Mouse (Mus musculus) lung, embryonic 16.5 days (tissue): ENCODE results near the gene Tbc1d14. TPM values are rescaled to one million over a fixed set of nuclear protein-coding genes. Genes with fewer than 3 reads are reported as not detected.

Experiments used
- ATAC-seq: fragments of 200-750 bp; cut with Nextera tagmentation; 2 replicates; pipeline ENCODE4 v1.8.0; 2017; ENCODE audit warnings: low read depth, mild to moderate bottlenecking, moderate library complexity
- H3K27ac ChIP-seq: fragments of 300-500 bp; sonication (generic); 2 replicates; pipeline ENCODE4 v1.5.1; 2014; ENCODE audit warnings: mild to moderate bottlenecking, control low read depth, low read length
- H3K27me3 ChIP-seq: fragments of 300-500 bp; sonication (generic); 2 replicates; pipeline ENCODE4 v1.6.1; 2014; ENCODE audit warnings: low read depth, low read length, mixed read lengths; ENCODE audit not compliant: control insufficient read depth, insufficient read depth
- H3K36me3 ChIP-seq: fragments of 300-500 bp; sonication (generic); 2 replicates; pipeline ENCODE4 v1.6.1; 2014; ENCODE audit warnings: low read length; ENCODE audit not compliant: control insufficient read depth, insufficient read depth
- H3K4me1 ChIP-seq: fragments of 300-500 bp; sonication (generic); replicated peaks from 2 replicates; pipeline ENCODE4 v1.6.1; 2014; ENCODE audit warnings: low read length, mixed read lengths; ENCODE audit not compliant: control insufficient read depth, insufficient read depth
- H3K4me2 ChIP-seq: fragments of 300-500 bp; sonication (generic); 2 replicates; pipeline ENCODE4 v1.6.1; 2014; ENCODE audit warnings: low read depth, low read length, control low read depth
- H3K4me3 ChIP-seq: fragments of 300-500 bp; sonication (generic); 2 replicates; pipeline ENCODE4 v1.5.1; 2014; ENCODE audit warnings: mild to moderate bottlenecking, low read length, control low read depth
- H3K9ac ChIP-seq: fragments of 300-500 bp; sonication (generic); 2 replicates; pipeline ENCODE4 v1.6.1; 2014; ENCODE audit warnings: low read length, control low read depth
- H3K9me3 ChIP-seq: fragments of 300-500 bp; sonication (generic); 2 replicates; pipeline ENCODE4 v1.6.1; 2016; ENCODE audit warnings: low read length; ENCODE audit not compliant: control insufficient read depth
- WGBS: fragments of 180-500 bp; shearing (Covaris S2); extraction: QIAGEN DNeasy Blood & Tissue Kit; methylation state at CpG from one replicate; pipeline ENCODE4 v1.1.7; 2014; 5-methylcytosine and 5-hydroxymethylcytosine counted together
- polyA plus RNA-seq: library from polyadenylated mRNA; unstranded; fragments of >200 nt; fragmentation: Nextera tagmentation; extraction: Ambion mirVana; gene quantifications from 2 replicates; pipeline ENCODE4 v1.2.1, GENCODE M21; 2015

Gene Tbc1d14
- polyA plus RNA-seq, 1 experiment from 2014 or later = 25.2 TPM

DNA sequence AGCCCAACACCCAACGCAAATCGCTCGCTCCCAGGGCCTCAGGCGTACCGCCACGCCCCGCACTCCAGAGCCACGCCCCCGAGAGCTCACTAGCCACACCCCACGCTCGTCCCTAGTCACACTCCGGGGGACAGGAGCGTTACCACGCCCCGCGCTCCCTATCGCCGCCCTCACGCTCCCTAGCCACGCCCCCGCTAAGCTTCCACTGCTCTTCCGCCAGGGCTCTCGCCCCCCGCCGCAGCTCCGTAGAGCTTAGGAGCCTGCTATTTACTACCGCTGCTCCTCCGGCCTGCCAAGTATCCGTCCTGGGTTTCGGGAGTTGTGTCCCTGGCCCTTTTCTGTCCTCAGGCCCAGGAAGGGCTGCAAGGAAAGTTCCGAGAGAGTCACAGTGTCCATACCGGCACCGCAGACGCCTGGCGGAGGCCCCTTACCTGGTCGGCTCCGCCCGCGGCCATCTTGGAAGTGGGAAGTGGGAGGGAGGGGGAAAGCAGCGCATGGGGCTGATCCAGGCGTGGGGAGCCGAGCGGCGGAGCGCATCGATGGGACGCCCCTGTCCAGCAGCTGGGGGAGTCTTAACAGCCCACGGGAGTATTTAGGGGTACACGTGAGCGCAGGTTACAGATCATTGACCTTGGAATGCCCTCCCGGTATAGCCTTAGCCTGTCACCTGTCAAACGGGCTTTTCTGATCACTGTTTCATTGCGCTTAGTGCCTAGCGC is 11.0 kb downstream of the Tbc1d14 start:
- ATAC-seq = peak; percentile 99
- peaks cover 7% of the 10 kb centered on the region for H3K4me1 ChIP-seq
- H3K27me3 ChIP-seq = no peaks in the 10 kb centered on the region
- H3K36me3 ChIP-seq = no peaks in the 10 kb centered on the region
- H3K4me2 ChIP-seq = peak overlapping the region; percentile 90
- peak overlapping the region; percentile 80 for H3K27ac ChIP-seq
- no peaks in the 10 kb centered on the region for H3K9me3 ChIP-seq
- 1% methylated on average over 50 of the region's 54 CpGs for WGBS
- peak overlapping the region; percentile 87 for H3K9ac ChIP-seq
- H3K4me3 ChIP-seq = peak overlapping the region; percentile 80

DNA sequence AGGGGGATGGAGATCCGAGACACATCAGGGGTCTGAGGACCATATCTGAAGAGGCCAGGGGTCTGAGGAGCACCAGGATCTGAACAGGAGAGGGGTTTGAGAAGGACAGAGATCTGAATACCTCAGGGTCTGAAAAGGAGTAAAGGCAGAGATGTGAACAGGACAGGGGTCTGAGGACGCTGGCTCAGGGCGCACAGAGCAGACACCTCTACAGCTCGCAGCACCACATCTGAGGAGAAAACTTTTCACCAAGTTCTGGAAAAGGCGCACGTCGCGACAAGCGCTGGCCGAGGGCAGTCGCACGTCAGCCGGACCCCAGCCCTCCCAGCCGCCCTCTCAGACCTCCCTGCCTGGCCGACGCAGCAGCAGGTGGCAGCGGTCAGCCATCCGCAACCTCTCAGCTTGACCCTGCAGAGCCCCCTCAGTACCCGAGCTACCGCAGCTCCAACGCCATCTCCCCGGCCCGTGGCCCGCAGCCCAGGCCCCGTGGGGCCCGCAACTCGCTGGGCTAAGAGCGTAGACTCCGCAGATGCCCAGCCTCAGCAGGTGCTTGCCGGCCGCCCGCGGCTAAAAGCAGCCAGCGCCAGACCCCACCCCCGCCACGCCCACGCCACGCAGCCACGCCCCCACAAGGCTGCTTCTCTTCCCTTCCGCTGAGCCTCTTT is 11.7 kb downstream of the Tbc1d14 start:
- ATAC-seq = no peak
- no peak overlapping the region for H3K27ac ChIP-seq
- WGBS = 1% methylated on average over 40 of the region's 40 CpGs

DNA sequence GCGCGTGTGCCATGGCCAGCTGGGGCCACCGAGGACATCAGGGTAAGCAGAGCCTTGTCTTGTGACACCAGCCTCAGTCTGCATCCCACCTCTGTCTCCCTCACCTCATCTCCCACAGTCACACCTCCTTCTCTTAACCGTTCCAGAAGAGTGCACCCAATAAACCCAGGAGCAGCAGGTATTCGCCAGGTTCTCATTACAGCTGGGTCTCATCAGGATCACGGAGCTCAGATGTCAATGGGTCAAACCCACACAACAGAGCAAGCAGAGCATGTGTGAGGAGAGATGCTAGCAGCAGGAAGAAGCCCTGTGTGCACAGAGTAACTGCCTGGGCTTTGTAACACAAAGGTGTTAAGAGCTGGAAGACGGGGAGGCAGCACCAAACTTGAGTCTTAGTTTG is 13.1 kb downstream of the Tbc1d14 start:
- Histone ChIP-seq H3K27ac (no peak overlapping the region), H3K9ac (no peak overlapping the region), H3K4me2 (no peak overlapping the region), H3K27me3 (no peaks in the 10 kb centered on the region), H3K36me3 (no peaks in the 10 kb centered on the region), H3K9me3 (no peaks in the 10 kb centered on the region), H3K4me1 (peaks cover 11% of the 10 kb centered on the region), H3K4me3 (no peak overlapping the region)
- WGBS = 67% methylated on average over 7 of the region's 7 CpGs
- ATAC-seq = no peak

More for the DNA sequence above, 11.7 kb downstream of the Tbc1d14 start:
- Histone ChIP-seq H3K27me3 (no peaks in the 10 kb centered on the region), H3K4me1 (peaks cover 7% of the 10 kb centered on the region), H3K9ac (peak overlapping the region; percentile 71), H3K9me3 (no peaks in the 10 kb centered on the region), H3K4me3 (peak overlapping the region; percentile 80), H3K4me2 (peak overlapping the region; percentile 90), H3K36me3 (no peaks in the 10 kb centered on the region)

DNA sequence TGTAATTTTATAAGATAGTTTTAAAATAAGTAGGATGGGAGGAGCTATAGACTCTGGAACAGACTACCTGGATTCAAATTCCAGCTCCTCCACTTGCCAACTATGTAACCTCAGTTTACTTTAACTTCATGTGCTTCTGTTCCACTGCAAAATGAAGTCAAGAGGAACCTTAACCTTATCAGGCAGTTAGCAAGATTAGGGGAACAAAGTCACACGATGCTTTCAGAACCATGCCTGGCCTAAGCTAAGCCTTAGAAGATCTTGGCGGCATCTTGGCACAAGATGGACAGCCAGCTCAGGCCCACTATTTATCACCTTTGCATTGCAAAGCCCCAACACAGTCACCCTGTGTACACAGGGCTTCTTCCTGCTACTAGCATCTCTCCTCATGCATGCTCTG is 14.1 kb downstream of the Tbc1d14 start:
- H3K4me3 ChIP-seq = no peak overlapping the region

DNA sequence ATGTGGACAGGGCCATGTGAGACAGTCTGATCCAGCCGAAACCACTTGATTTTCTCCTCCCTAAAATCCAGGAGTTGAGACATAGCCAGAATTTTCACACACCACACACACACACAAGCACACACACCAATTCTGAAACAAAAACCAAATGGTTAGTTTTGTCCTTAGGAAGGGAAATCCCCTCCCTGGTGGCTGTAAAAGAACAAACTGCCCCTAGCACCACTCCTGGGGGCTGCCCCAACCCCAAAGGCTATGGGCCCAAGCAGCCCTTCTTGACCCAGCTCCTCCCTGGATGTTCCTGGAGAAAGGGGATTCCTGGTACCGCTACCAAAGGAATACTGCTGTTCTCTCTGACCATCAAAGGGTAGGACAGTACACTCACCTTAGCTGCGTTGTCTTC is 16.6 kb downstream of the Tbc1d14 start:
- Histone ChIP-seq H3K27me3 (no peaks in the 10 kb centered on the region), H3K36me3 (no peaks in the 10 kb centered on the region), H3K4me1 (peaks cover 17% of the 10 kb centered on the region)

More for the DNA sequence above, 14.1 kb downstream of the Tbc1d14 start:
- Histone ChIP-seq H3K27me3 (no peaks in the 10 kb centered on the region), H3K9ac (no peak overlapping the region), H3K4me2 (no peak overlapping the region), H3K4me1 (peaks cover 20% of the 10 kb centered on the region), H3K27ac (no peak overlapping the region), H3K9me3 (no peaks in the 10 kb centered on the region), H3K36me3 (no peaks in the 10 kb centered on the region)
- ATAC-seq = no peak
- WGBS = 49% methylated on average over 2 of the region's 2 CpGs

DNA sequence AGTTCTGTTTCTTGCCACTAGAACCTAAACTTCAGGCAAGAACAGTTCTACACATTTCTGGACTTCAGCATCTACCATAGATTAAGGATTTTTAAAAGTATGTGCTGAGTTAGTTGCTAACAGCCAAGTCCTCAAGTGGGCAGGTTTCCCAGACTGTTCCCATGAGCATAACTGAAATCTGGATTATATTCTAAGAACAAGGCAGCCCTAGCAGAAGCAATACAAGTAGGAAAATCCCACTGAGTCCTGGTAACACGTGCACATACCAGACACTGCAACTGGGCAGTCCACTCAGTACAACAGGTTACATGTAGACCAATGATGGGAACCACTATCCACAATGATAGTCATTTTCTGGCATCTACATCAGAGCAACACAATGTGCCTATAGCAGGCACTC is 17.3 kb downstream of the Tbc1d14 start:
- no peak overlapping the region for H3K9ac ChIP-seq
- no peak overlapping the region for H3K4me2 ChIP-seq
- no peak overlapping the region for H3K27ac ChIP-seq
- no peak overlapping the region for H3K4me3 ChIP-seq
- WGBS = 74% methylated on average over 1 of the region's 1 CpGs
- no peak for ATAC-seq
- no peaks in the 10 kb centered on the region for H3K9me3 ChIP-seq
- H3K27me3 ChIP-seq = no peaks in the 10 kb centered on the region
- H3K4me1 ChIP-seq = peaks cover 13% of the 10 kb centered on the region
- H3K36me3 ChIP-seq = peaks cover 3% of the 10 kb centered on the region; the same call in 1 of the 2 replicates

More for the DNA sequence above, 16.6 kb downstream of the Tbc1d14 start:
- Histone ChIP-seq H3K4me3 (no peak overlapping the region), H3K4me2 (no peak overlapping the region), H3K27ac (no peak overlapping the region), H3K9me3 (no peaks in the 10 kb centered on the region), H3K9ac (no peak overlapping the region)
- no peak for ATAC-seq
- WGBS = 92% methylated on average over 3 of the region's 3 CpGs

DNA sequence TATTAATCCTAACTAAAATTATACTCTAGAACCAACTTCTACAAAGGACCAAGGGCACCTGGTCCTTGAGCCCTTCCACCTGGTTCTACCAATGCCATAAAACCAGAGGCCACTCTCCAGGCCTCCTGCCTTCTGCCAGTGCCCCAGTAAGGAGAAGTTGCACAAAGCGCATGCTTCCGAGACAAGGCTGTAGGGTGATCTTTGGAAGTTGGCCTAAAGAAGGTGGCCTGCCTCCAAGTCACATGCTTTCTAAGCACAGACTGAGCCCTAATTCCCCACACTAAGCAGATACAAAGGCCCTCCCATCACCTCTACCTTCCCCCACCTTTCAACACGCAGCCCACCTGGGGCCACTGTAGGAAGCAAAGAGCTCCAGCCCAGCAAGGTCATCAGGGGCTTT is 17.8 kb downstream of the Tbc1d14 start:
- no peaks in the 10 kb centered on the region for H3K27me3 ChIP-seq
- peaks cover 13% of the 10 kb centered on the region for H3K4me1 ChIP-seq
- no peak overlapping the region for H3K4me2 ChIP-seq
- H3K9me3 ChIP-seq = no peaks in the 10 kb centered on the region
- ATAC-seq = peak; percentile 13; the same call in 1 of the 2 replicates
- peak overlapping the region; percentile 79 for H3K27ac ChIP-seq
- no peak overlapping the region for H3K9ac ChIP-seq
- H3K36me3 ChIP-seq = peaks cover 3% of the 10 kb centered on the region; the same call in 1 of the 2 replicates
- no peak overlapping the region for H3K4me3 ChIP-seq
- 65% methylated on average over 3 of the region's 3 CpGs for WGBS

DNA sequence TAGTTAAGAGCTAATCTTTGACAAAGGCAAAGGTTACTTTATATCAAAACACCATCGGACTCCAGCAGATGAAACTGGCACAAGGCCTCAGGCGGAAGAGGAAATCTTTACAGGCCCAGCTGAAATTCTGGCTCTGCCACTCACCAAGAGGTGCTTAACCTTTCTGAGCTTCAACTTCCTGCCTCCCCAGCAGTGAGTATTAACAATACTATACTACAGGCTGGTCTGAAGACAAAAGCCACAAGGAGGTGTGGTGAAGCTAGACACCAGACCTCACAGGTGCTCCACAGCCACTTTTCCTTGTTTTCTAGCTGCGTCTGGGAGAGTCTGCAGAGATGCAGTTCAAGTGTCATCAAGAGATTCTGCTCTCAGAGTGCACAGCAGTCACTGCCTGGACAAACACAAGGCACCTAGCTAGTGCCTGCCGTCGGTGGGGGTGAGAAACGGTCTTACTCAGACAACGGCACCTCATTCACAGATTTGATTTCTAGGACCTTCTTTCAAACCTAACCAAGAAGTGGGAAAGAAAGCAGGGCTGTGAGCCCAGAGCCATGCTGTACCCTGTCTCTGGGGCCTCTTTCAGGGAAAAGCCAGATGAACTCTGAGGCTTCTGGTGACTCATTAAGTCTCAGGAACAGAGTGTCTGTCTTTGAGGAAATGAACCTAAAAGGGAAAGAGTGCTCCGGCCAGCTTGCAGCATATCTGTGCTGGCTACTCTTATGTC is 18.8 kb downstream of the Tbc1d14 start:
- Histone ChIP-seq H3K36me3 (peaks cover 3% of the 10 kb centered on the region; the same call in 1 of the 2 replicates), H3K4me3 (no peak overlapping the region), H3K4me2 (no peak overlapping the region), H3K9me3 (no peaks in the 10 kb centered on the region), H3K9ac (no peak overlapping the region; the same call in 1 of the 2 replicates), H3K4me1 (peaks cover 13% of the 10 kb centered on the region), H3K27ac (peak overlapping the region; percentile 79), H3K27me3 (no peaks in the 10 kb centered on the region)
- peak; percentile 75 for ATAC-seq
- WGBS = 26% methylated on average over 8 of the region's 8 CpGs

DNA sequence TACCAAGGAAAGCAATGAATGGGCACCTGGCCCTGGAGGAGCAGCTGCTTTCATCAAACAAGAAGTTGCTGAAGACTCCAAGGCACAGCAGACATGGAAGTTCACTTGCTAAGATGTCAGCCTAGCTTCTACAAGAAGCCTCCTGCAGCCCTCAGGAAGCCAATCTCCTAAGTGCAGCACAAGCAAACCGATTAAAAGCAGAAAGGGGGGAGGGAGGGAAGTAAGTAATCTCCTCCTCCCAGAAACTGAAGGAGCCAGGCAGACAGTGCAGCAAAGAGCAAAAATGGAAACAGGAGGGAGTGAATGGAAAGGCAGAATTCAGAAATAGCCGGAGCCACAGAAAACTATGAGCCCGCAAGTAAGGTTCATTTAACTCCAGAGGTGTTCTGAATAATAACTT is 19.7 kb downstream of the Tbc1d14 start:
- no peak for ATAC-seq
- H3K36me3 ChIP-seq = peaks cover 3% of the 10 kb centered on the region; the same call in 1 of the 2 replicates
- H3K4me3 ChIP-seq = no peak overlapping the region
- H3K4me2 ChIP-seq = no peak overlapping the region
- H3K9ac ChIP-seq = no peak overlapping the region
- peaks cover 13% of the 10 kb centered on the region for H3K4me1 ChIP-seq
- no peaks in the 10 kb centered on the region for H3K9me3 ChIP-seq
- peak overlapping the region; percentile 10; the same call in 1 of the 2 replicates for H3K27ac ChIP-seq
- H3K27me3 ChIP-seq = no peaks in the 10 kb centered on the region
- WGBS = 49% methylated on average over 3 of the region's 3 CpGs
